Mouse (Mus musculus): Measurements from ENCODE around the gene Zfp106. TPM values are rescaled to one million over a fixed set of nuclear protein-coding genes. Genes with fewer than 3 reads are reported as not detected.
A peak's percentile ranks its signal among the peaks of the same experiment; 100 is the strongest.
"Not testable (repeated sequence)": the region's sequence is repeated elsewhere in the genome, so short reads cannot be mapped to it uniquely, and the experiment has no call there.

The Zfp106 gene
- 58.3 and 62.4 TPM in 2 replicates for polyA plus RNA-seq (2016; fragmentation: Nextera tagmentation; extraction: Ambion mirVana)

GRCm38 (mm10) chr2:120563235-120563990 lies at the start of gene Zfp106:
Zfp106 (minus strand) TSS chr2:120563843.
- H3K36me3 ChIP-seq: no peaks in the 10 kb centered on the region
- ATAC-seq (ENCODE audit: low FRiP score): peak; percentile 87
- peak within 1 kb of the TSS; percentile 91 for H3K9ac ChIP-seq
- peak within 1 kb of the TSS; percentile 78 for H3K4me2 ChIP-seq (replicated peaks)
- peak within 1 kb of the TSS; percentile 88 for H3K4me3 ChIP-seq
- WGBS: under 1% methylated on average over 50 of the region's 50 CpGs
- H3K27ac ChIP-seq: peak within 1 kb of the TSS; percentile 71
- H3K4me1 ChIP-seq: peaks cover 16% of the 10 kb centered on the region
- no peaks in the 10 kb centered on the region for H3K9me3 ChIP-seq (replicated peaks)
- no peaks in the 10 kb centered on the region for H3K27me3 ChIP-seq

DNA sequence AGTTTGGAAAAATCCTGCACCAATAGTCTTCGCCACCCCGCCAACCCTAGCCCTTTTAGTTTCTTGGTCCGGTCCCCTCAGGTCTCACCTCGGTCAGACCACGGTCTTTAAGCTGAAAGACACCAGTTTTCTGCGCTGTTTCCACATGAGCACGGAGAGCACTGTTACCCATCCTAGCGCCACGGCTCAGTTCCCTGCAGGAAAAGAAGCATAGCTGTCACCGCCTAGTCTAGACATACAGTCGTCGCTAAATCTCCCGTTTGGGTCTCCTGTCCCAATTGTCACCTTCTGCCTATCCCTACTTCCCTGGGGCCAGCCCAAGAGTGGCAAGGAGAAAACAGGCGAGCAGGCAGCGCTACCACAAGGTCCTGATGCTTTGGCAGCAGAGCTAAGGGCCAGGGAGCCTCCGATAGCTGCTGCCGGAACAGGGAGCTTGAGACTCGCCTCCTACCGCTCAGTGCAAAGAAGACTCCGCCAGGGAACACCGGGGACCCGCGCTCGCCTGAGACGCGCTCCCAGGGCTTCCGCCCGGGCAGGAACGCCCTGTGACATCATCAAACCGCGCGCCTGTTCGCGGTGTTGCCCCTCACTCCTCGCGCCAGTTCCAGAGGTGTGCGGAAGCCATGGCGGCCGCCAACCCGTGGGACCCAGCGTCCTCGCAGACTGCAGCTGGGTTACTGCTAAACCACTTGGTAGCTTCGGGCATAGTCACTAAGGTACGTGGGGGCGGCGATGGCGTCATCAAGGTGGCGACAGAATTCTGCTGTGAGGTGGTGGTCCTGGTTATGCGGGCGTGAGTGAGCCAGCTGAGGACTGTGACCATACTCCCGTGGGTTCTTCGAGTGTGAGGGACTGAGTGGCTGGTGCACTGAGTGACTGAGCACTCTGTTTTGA lies 45.4 kb upstream of the Zfp106 start, which contains the start of the genes Haus2 and Lrrc57:
TSS of gene Haus2 (plus strand) at position 554 of the 894 bp plus-strand sequence.
TSS of gene Lrrc57 (minus strand) at position 691 of the 894 bp plus-strand sequence.
- under 1% methylated on average over 52 of the region's 52 CpGs for WGBS
- peak within 1 kb of the TSS; percentile 88 for H3K27ac ChIP-seq
- H3K9me3 ChIP-seq (replicated peaks): no peaks in the 10 kb centered on the region
- peak within 1 kb of the TSS; percentile 86 for H3K4me2 ChIP-seq (replicated peaks)
- H3K4me3 ChIP-seq: peak within 1 kb of the TSS; percentile 82
- H3K9ac ChIP-seq: peak within 1 kb of the TSS; percentile 76
- H3K4me1 ChIP-seq: peaks cover 18% of the 10 kb centered on the region
- ATAC-seq (ENCODE audit: low FRiP score): peak; percentile 96
- H3K36me3 ChIP-seq: peaks cover 9% of the 10 kb centered on the region
- H3K27me3 ChIP-seq: no peaks in the 10 kb centered on the region

GRCm38 (mm10) chr2:120606021-120606690 lies 42.5 kb upstream of the Zfp106 start:
- peaks cover 19% of the 10 kb centered on the region for H3K36me3 ChIP-seq
- no peak overlapping the region for H3K4me3 ChIP-seq
- no peaks in the 10 kb centered on the region for H3K9me3 ChIP-seq (replicated peaks)
- no peak overlapping the region for H3K9ac ChIP-seq
- H3K4me2 ChIP-seq (replicated peaks): no peak overlapping the region
- peaks cover 18% of the 10 kb centered on the region for H3K4me1 ChIP-seq
- no peaks in the 10 kb centered on the region for H3K27me3 ChIP-seq
- 91% methylated on average over 6 of the region's 6 CpGs for WGBS
- ATAC-seq (ENCODE audit: low FRiP score): no peak
- H3K27ac ChIP-seq: no peak overlapping the region

DNA sequence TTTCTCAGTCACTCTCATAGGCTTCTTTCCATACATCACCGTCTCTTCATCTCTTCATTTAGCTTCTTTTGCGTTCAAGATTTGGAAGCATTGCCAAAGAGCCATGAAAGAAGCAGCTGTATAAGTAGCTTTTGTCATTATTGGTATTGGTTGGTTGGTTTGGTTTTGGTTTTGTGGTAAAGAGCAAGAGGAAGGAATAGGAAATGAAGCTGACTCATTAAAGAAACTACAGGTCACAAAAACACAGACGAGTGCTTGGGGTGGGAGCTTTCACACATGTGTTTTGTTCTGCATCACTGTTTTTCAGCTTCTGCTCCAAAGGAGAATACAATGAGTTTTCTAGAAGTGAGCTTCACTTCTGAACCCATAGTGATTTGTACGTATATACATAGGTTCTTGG lies 35.9 kb upstream of the Zfp106 start:
- H3K27ac ChIP-seq: no peak overlapping the region
- no peak overlapping the region for H3K4me3 ChIP-seq
- H3K9ac ChIP-seq: no peak overlapping the region
- 93% methylated on average over 4 of the region's 4 CpGs for WGBS
- no peaks in the 10 kb centered on the region for H3K9me3 ChIP-seq (replicated peaks)
- H3K4me2 ChIP-seq (replicated peaks): no peak overlapping the region
- H3K27me3 ChIP-seq: no peaks in the 10 kb centered on the region
- H3K4me1 ChIP-seq: no peaks in the 10 kb centered on the region
- peaks cover 55% of the 10 kb centered on the region for H3K36me3 ChIP-seq
- ATAC-seq (ENCODE audit: low FRiP score): no peak

- Histone ChIP-seq H3K4me3 (no peak overlapping the region), H3K4me1 (no peaks in the 10 kb centered on the region), H3K4me2 (replicated peaks) (no peak overlapping the region), H3K27ac (no peak overlapping the region), H3K27me3 (no peaks in the 10 kb centered on the region), H3K9me3 (replicated peaks) (no peaks in the 10 kb centered on the region), H3K36me3 (peaks cover 48% of the 10 kb centered on the region), H3K9ac (no peak overlapping the region)
- no peak for ATAC-seq (ENCODE audit: low FRiP score)
- 83% methylated on average over 2 of the region's 2 CpGs for WGBS
These were observed 34.1 kb upstream of the Zfp106 start for GRCm38 (mm10) chr2:120597734-120598133.

GRCm38 (mm10) chr2:120592227-120592626 lies 28.6 kb upstream of the Zfp106 start:
- WGBS: 96% methylated on average over 1 of the region's 1 CpGs
- no peak overlapping the region for H3K9ac ChIP-seq
- ATAC-seq (ENCODE audit: low FRiP score): no peak
- no peak overlapping the region for H3K4me3 ChIP-seq
- no peaks in the 10 kb centered on the region for H3K4me1 ChIP-seq
- H3K27me3 ChIP-seq: no peaks in the 10 kb centered on the region
- H3K4me2 ChIP-seq (replicated peaks): no peak overlapping the region
- no peak overlapping the region for H3K27ac ChIP-seq
- no peaks in the 10 kb centered on the region for H3K9me3 ChIP-seq (replicated peaks)
- peaks cover 30% of the 10 kb centered on the region for H3K36me3 ChIP-seq

DNA sequence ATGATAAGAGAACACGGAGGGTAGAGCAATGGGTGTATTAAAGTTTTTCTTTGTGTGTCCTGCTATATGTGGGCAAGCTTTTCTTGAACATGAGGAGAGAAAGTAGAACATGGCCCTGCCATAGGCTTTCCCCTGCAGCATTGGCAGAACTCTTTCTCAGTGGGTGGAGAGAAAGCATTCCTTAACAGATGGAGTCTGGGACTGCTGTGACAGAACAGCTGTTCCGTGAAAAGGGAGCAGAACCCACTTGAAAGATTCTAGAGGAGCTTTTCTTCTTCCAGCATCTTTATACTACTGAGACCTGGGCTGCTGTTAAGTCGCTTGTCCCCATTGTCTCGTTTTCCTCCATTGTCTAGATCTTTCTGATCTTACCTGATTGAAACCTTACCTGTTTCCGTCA lies 26.1 kb upstream of the Zfp106 start:
- Histone ChIP-seq H3K4me2 (replicated peaks) (no peak overlapping the region), H3K4me3 (no peak overlapping the region), H3K27me3 (no peaks in the 10 kb centered on the region), H3K4me1 (no peaks in the 10 kb centered on the region), H3K9me3 (replicated peaks) (no peaks in the 10 kb centered on the region), H3K36me3 (peaks cover 23% of the 10 kb centered on the region), H3K27ac (no peak overlapping the region), H3K9ac (no peak overlapping the region)
- ATAC-seq (ENCODE audit: low FRiP score): no peak
- 83% methylated on average over 5 of the region's 5 CpGs for WGBS

- Histone ChIP-seq H3K4me2 (replicated peaks) (no peak overlapping the region), H3K9me3 (replicated peaks) (no peaks in the 10 kb centered on the region), H3K36me3 (no peaks in the 10 kb centered on the region), H3K9ac (no peak overlapping the region), H3K4me3 (no peak overlapping the region), H3K27me3 (no peaks in the 10 kb centered on the region), H3K27ac (no peak overlapping the region), H3K4me1 (no peaks in the 10 kb centered on the region)
- no peak for ATAC-seq (ENCODE audit: low FRiP score)
- 85% methylated on average over 5 of the region's 5 CpGs for WGBS
These were observed 14.6 kb upstream of the Zfp106 start for GRCm38 (mm10) chr2:120578286-120578685.

GRCm38 (mm10) chr2:120577799-120578198 lies 14.2 kb upstream of the Zfp106 start:
- H3K9me3 ChIP-seq (replicated peaks): no peaks in the 10 kb centered on the region
- no peak overlapping the region for H3K27ac ChIP-seq
- H3K36me3 ChIP-seq: no peaks in the 10 kb centered on the region
- H3K4me3 ChIP-seq: no peak overlapping the region
- ATAC-seq (ENCODE audit: low FRiP score): no peak
- no peaks in the 10 kb centered on the region for H3K4me1 ChIP-seq
- H3K4me2 ChIP-seq (replicated peaks): no peak overlapping the region
- no peaks in the 10 kb centered on the region for H3K27me3 ChIP-seq
- 87% methylated on average over 4 of the region's 4 CpGs for WGBS
- no peak overlapping the region for H3K9ac ChIP-seq

- Histone ChIP-seq H3K27ac (no peak overlapping the region), H3K36me3 (peaks cover 7% of the 10 kb centered on the region), H3K9ac (no peak overlapping the region), H3K4me3 (no peak overlapping the region), H3K9me3 (replicated peaks) (no peaks in the 10 kb centered on the region), H3K4me1 (no peaks in the 10 kb centered on the region), H3K27me3 (no peaks in the 10 kb centered on the region), H3K4me2 (replicated peaks) (no peak overlapping the region)
- 99% methylated on average over 2 of the region's 2 CpGs for WGBS
- no peak for ATAC-seq (ENCODE audit: low FRiP score)
These were observed 12.3 kb upstream of the Zfp106 start for GRCm38 (mm10) chr2:120575978-120576377.

DNA sequence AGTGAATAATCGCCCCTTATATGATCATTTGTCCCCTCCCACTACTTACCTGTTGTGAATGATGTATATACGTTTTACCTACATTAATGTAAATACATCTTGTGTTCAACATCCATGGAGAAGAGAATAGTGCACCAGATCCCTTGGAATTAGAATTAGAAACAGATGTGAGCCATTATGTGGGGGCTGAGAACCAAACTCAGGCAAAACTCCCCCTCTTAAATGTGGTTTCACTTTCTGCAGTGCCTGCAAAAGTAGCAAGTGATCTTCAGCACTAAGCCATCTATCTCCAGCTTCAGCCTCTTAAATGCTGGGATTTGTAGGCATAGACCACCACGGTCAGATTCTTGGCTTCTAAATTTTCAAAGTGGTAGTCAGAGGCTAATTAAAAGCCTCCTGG lies 11.5 kb upstream of the Zfp106 start:
- Histone ChIP-seq H3K9me3 (replicated peaks) (no peaks in the 10 kb centered on the region), H3K4me3 (no peak overlapping the region), H3K4me2 (replicated peaks) (no peak overlapping the region), H3K27me3 (no peaks in the 10 kb centered on the region), H3K27ac (no peak overlapping the region), H3K4me1 (no peaks in the 10 kb centered on the region), H3K9ac (no peak overlapping the region), H3K36me3 (peaks cover 7% of the 10 kb centered on the region)
- WGBS: 85% methylated on average over 3 of the region's 3 CpGs
- no peak for ATAC-seq (ENCODE audit: low FRiP score)

- not testable (repeated sequence) for H3K4me3 ChIP-seq; ATAC-seq (ENCODE audit: low FRiP score); H3K9me3 ChIP-seq (replicated peaks); H3K27ac ChIP-seq; H3K4me2 ChIP-seq (replicated peaks); H3K9ac ChIP-seq; H3K27me3 ChIP-seq; H3K36me3 ChIP-seq
- WGBS: 97% methylated on average over 3 of the region's 3 CpGs
- H3K4me1 ChIP-seq: peaks cover 15% of the 10 kb centered on the region
These were observed 8.5 kb upstream of the Zfp106 start for GRCm38 (mm10) chr2:120572161-120572560.

Data from hindbrain, embryonic 12.5 days (tissue).